Comparison of ENCODE assay signal across 8 mouse cellular contexts in the genomic region with DNA sequence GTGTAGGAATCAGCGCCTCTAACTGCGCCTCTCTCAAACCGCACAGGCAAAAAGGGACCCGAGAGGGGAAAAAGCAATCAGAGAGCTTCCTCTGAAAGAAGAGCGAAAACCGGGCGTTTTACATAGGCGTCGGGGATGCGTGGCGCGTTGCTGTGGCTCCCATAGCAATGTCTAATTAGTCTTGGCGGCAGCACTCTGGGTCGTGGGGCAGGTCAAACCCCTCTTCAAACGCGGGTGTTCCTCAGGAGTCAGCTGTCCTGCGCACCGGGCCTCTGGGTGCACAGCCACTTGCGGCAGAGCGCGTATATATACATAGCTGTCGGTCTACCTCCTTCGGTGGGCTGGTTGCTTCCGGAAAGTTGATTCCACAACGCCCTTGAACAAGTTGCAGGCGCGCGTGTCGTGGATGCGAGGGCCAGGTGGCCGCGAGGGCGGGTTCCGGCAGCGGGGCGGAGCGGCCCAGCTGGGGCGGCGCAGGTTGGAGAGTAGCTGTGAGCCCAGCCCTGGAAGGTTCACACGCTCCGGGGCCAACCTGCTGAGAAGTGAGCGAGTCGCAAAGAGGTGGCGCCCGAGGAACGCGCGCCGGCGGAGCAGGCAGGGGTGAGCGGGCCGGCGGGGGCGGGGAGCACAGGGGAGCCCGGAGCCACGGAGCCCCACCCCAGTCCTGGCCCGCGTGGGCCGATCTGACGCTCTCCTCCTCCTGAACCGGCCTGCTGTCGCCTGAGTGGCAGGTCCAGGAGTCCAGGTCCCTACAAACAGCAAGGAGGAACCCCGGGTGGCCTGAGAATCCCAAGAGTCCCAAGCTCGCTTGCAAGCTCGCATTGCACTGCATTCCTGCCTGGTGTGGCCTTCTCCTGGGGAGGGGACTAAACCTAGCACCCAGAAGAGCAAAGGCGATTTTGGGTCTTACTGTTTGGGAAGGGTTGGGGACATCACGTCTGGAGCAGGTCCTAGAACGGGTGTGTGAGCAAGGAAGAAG. TPM values are rescaled to one million over a fixed set of nuclear protein-coding genes. Genes with fewer than 3 reads are reported as not detected.
DNase-seq lines count a peak whose midpoint lies in the region; ATAC-seq lines count a peak whose summit lies in the region.

A gene (minus strand): TSS at position 597 of the 979 bp plus-strand sequence.

- intact Hi-C loops in left cerebral cortex, postnatal 10 days (cut with DNase I), result loop anchor here (10.0 kb wide), 1 partner anchor 551 kb away; no protein-coding TSS in a partner anchor

- WGBS in hindbrain, embryonic 15.5 days, result under 1% methylated on average over 66 of the region's 68 CpGs

- no peaks in the 10 kb centered on the region for H3K36me3 ChIP-seq in hindbrain, embryonic 15.5 days
- H3K36me3 ChIP-seq in megakaryocyte, embryonic 14.5 days (replicated peaks; ENCODE audit: low read length), result no peaks in the 10 kb centered on the region

- H3K4me1 ChIP-seq in hindbrain, embryonic 15.5 days (replicated peaks), result peaks cover 21% of the 10 kb centered on the region
- H3K4me1 ChIP-seq in megakaryocyte, embryonic 14.5 days, result peaks cover 19% of the 10 kb centered on the region

- peak within 1 kb of the TSS; percentile 92 for H3K4me2 ChIP-seq in hindbrain, embryonic 15.5 days

- peak within 1 kb of the TSS; percentile 23; the same call in 1 of the 2 replicates for H3K9ac ChIP-seq in hindbrain, embryonic 15.5 days

- peaks cover 65% of the 10 kb centered on the region for H3K27me3 ChIP-seq in hindbrain, embryonic 15.5 days
- H3K27me3 ChIP-seq in megakaryocyte, embryonic 14.5 days (replicated peaks), result peaks cover 81% of the 10 kb centered on the region

- ATAC-seq in hindbrain, embryonic 15.5 days (ENCODE audit: low FRiP score, low read depth), result peak; percentile 89
- ATAC-seq in erythroid progenitor cell, adult 5-6 weeks (replicated peaks; ENCODE audit: low FRiP score, poor library complexity, severe bottlenecking), result no peak

- DNase-seq in T-cell, adult 2 months (ENCODE audit: low spot score), result peak; percentile 12
- DNase-seq in cerebellum, postnatal 25 days, result peak; percentile 49 to 66
- DNase-seq in gastrocnemius, adult 8-10 months (ENCODE audit: low spot score in 2 of 2), result peak; percentile 74 to 80
- peak; percentile 11 to 66 for DNase-seq in left cerebral cortex, postnatal 10 days (ENCODE audit: extremely low spot score in 1 of 2, low spot score in 2 of 2)
- DNase-seq in right cerebral cortex, postnatal 25 days, result peak; percentile 48

- H3K4me3 ChIP-seq in hindbrain, embryonic 15.5 days, result peak within 1 kb of the TSS; percentile 45
- H3K4me3 ChIP-seq in megakaryocyte, embryonic 14.5 days (replicated peaks), result peak within 1 kb of the TSS; percentile 83

- no peak within 1 kb of the TSS for H3K27ac ChIP-seq in hindbrain, embryonic 15.5 days (replicated peaks)

- no peaks in the 10 kb centered on the region for H3K9me3 ChIP-seq in hindbrain, embryonic 15.5 days
- no peaks in the 10 kb centered on the region for H3K9me3 ChIP-seq in megakaryocyte, embryonic 14.5 days

RNA-seq across cellular contexts. Expression of the gene that starts here (rescaled TPM):
- 1 to 10 TPM in 2 of 4 experiments, under 1 TPM in 2; 0.40 to 3.4 (median 1.2) TPM for total RNA-seq in gastrocnemius, adult 8-10 months (2022)
- 3.9 and 4.0 TPM in 2 replicates for polyA plus RNA-seq in hindbrain, embryonic 15.5 days (2015; fragmentation: Nextera tagmentation; extraction: Ambion mirVana)
- 1 to 10 TPM; 2.0 to 2.8 TPM for total RNA-seq in left cerebral cortex, postnatal 10 days (2021)
- polyA plus RNA-seq in megakaryocyte, embryonic 14.5 days (2012; ENCODE audit: insufficient read depth, low replicate concordance), result not detected in 2 replicates
- not detected in 2 replicates for total RNA-seq in erythroid progenitor cell, adult 5-6 weeks (2015; ENCODE audit: low replicate concordance)
- not detected in 2 replicates for total RNA-seq in erythroid progenitor cell, adult 5-6 weeks (2017; ENCODE audit: low replicate concordance)

Comparison
In these comparisons a context has a peak if more than half of its experiments do, and no peak if none do; other contexts are left out.
1. DNase-seq: peak in every context shown above with its lines; median percentile 77 in gastrocnemius, adult 8-10 months; 58 in cerebellum, postnatal 25 days; 48 in right cerebral cortex, postnatal 25 days; 38 in left cerebral cortex, postnatal 10 days; 12 in T-cell, adult 2 months.